Mouse (Mus musculus) ES-E14 (cell line): ENCODE measurements around the gene Panx2.

Source experiments
- MAFK ChIP-seq: IDR thresholded peaks from 2 replicates; pipeline ENCODE4 v1.6.1; 2014; ENCODE audit warnings: mild to moderate bottlenecking, low read depth, low read length, inconsistent platforms; ENCODE audit not compliant: insufficient read depth
- ZC3H11A ChIP-seq: IDR thresholded peaks from 2 replicates; pipeline ENCODE4 v1.6.1; 2012; ENCODE audit warnings: low read depth, mild to moderate bottlenecking, inconsistent platforms, low read length, borderline replicate concordance

DNA sequence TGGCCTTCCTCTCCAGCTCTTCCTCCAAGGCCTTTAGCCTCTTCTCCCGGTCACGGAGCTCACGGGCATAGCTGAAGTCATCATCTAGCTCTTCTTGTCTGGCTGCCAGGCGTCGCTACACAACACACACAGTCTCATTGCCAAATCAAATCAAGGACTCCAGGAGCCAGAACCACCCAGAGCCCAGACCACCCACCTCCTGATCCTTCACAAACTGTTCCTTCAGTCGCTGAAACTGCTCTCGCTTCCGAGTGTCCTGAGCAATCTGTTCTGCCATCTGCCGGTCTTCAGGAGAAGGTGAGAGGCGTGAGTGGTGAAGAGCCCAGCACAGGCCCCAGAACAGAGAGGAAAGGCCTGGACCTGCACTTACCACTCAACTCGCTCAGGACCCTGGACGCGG lies 46.5 kb downstream of the Panx2 start:
- TF ChIP-seq MAFK (no peak), ZC3H11A (no peak)
